Mouse (Mus musculus) G1E (cell line): ENCODE measurements around the gene Dthd1.

Experiments used
- CTCF ChIP-seq: IDR thresholded peaks from 2 replicates; pipeline ENCODE4 v1.5.1; 2012; ENCODE audit warnings: low read depth, low read length, inconsistent platforms, mixed read lengths
- GATA1 ChIP-seq: IDR thresholded peaks from 2 replicates; pipeline ENCODE4 v1.6.1; 2012; ENCODE audit warnings: borderline replicate concordance, low read length, inconsistent platforms, mixed read lengths
- GATA2 ChIP-seq: IDR thresholded peaks from 2 replicates; pipeline ENCODE4 v1.6.1; 2012; ENCODE audit warnings: low read depth, low read length, inconsistent platforms, borderline replicate concordance
- POLR2AphosphoS5 ChIP-seq: IDR thresholded peaks from 2 replicates; pipeline ENCODE4 v1.6.1; 2012; ENCODE audit warnings: low read depth, low read length, inconsistent platforms; ENCODE audit not compliant: insufficient replicate concordance
- TAL1 ChIP-seq: conservative IDR thresholded peaks from 2 replicates; pipeline ENCODE4 v1.6.1; 2012; ENCODE audit warnings: low read depth, low read length, inconsistent platforms, mixed read lengths

DNA sequence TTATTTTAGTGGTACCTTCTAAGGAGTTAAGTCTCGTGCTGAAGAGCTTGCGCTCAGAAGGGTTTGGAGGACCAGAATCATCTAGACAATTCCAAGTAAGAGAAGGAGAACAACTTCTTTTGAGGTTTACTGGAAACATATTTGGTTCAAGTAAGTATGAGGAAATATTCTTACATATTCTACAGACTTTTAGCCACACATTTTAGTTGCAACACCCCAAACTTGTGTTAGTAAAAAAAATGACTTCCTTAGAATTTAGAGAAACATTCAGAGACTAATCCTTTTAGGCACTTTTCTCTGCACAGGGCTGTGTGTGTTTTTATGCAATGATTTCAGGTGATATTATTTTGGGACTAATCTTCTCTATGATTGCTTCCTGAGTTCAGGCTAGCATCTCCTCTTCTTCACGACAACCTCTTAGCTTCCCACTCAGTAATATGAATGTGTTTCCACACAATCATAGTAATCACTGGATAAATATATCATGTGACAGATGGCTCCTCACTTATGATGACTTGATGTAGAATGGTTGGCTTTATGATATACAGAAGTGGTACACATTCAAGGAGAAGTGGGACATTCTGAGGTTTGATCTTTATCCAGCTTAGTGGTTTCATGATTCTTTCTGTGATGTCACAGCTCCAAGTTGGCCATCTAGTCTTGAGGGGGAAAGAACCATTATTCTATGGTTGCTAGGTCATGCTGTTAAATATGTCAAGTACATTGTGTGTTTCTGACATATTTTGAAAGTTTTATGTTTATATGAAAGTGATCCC, 29.5 kb downstream of the Dthd1 start:
- no peak for TF ChIP-seq CTCF
- no peak for TF ChIP-seq GATA1
- no peak for TF ChIP-seq POLR2AphosphoS5
- no peak for TF ChIP-seq GATA2
- TF ChIP-seq TAL1 = no peak
